ENCODE assay signal across 9 mouse cellular contexts in the genomic region with DNA sequence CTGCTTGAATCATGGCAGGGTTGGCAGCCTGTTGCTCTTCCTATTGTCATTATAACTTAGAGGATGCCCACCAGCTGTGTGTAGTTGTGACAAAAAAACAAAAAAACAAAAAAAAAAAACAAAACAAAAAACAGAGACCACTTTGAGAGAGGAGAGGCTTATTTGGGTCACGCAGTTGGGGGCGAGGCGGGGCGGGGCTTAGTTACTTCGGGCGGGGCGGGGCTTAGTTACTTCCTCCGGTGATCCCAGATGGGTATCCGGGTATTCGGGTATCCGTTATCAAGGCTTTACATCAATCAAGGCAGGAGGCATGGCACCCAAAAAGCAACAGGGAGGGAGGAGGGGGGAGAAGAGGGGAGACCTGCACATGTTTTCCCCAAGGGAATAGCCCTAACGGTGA. TPM values are rescaled to one million over a fixed set of nuclear protein-coding genes. Genes with fewer than 3 reads are reported as not detected.
DNase-seq lines count a peak whose midpoint lies in the region; ATAC-seq and TF ChIP-seq lines count a peak whose summit lies in the region.
"Had no signal": no experiment of that assay in that cellular context is flagged by ENCODE, and none has a peak within 500 bp of the region (broad histone marks: within the 10 kb centered on the region; RNA-seq: fewer than 3 reads in every experiment).

No protein-coding gene starts in this region.

- intact Hi-C loops in heart, postnatal 36 days (cut with DNase I) = no loop called here

- H3K27ac ChIP-seq in heart, embryonic 15.5 days = no peak overlapping the region
- 0 out of 2 replicates have a peak overlapping the region, but pooled peaks have one; percentile 35 for H3K27ac ChIP-seq in embryonic facial prominence, embryonic 15.5 days (replicated peaks)
- H3K27ac ChIP-seq in liver, embryonic 13.5 days = no peak overlapping the region

- no peaks in the 10 kb centered on the region for H3K36me3 ChIP-seq in heart, embryonic 15.5 days
- no peaks in the 10 kb centered on the region for H3K36me3 ChIP-seq in E14TG2a.4 (ENCODE audit: insufficient read depth, low read length)
- H3K36me3 ChIP-seq in embryonic facial prominence, embryonic 15.5 days = no peaks in the 10 kb centered on the region
- H3K36me3 ChIP-seq in liver, embryonic 13.5 days = no peaks in the 10 kb centered on the region

- H3K9me3 ChIP-seq in heart, embryonic 15.5 days (replicated peaks) = no peaks in the 10 kb centered on the region
- H3K9me3 ChIP-seq in E14TG2a.4 (ENCODE audit: low read length) = no peaks in the 10 kb centered on the region
- no peaks in the 10 kb centered on the region for H3K9me3 ChIP-seq in embryonic facial prominence, embryonic 15.5 days (replicated peaks)
- H3K9me3 ChIP-seq in liver, embryonic 13.5 days (replicated peaks) = no peaks in the 10 kb centered on the region

- 24% methylated on average over 12 of the region's 12 CpGs for WGBS in heart, embryonic 15.5 days
- 23% methylated on average over 12 of the region's 12 CpGs for WGBS in embryonic facial prominence, embryonic 15.5 days
- 28% methylated on average over 12 of the region's 12 CpGs for WGBS in liver, embryonic 13.5 days (ENCODE audit: insufficient replicate concordance)

- no peak for DNase-seq in heart, postnatal 36 days
- no peak for DNase-seq in liver, embryonic 13.5 days
- no peak for DNase-seq in c-Kit-positive CD71-positive TER-119-positive erythroid progenitor cells, embryonic 14.5 days (ENCODE audit: low spot score)
- no peak for DNase-seq in thymus, postnatal 36 days
- DNase-seq in cerebellum, adult 11-12 months = no peak
- DNase-seq: gastrocnemius, postnatal 14 days had no signal

- TF ChIP-seq CTCF in E14TG2a.4 (conservative IDR thresholded peaks at IDR 0.05; ENCODE audit: low read length) = no peak

- H3K4me3 ChIP-seq in heart, embryonic 15.5 days = peak overlapping the region; percentile 24
- H3K4me3 ChIP-seq in E14TG2a.4 (replicated peaks; ENCODE audit: low read length) = peak overlapping the region; percentile 39; the same call in 1 of the 2 replicates
- H3K4me3 ChIP-seq in embryonic facial prominence, embryonic 15.5 days (replicated peaks) = peak overlapping the region; percentile 30
- H3K4me3 ChIP-seq in liver, embryonic 13.5 days (replicated peaks) = no peak overlapping the region

- no peaks in the 10 kb centered on the region for H3K27me3 ChIP-seq in heart, embryonic 15.5 days
- H3K27me3 ChIP-seq in E14TG2a.4 (ENCODE audit: insufficient read depth, low read length) = no peaks in the 10 kb centered on the region
- no peaks in the 10 kb centered on the region for H3K27me3 ChIP-seq in embryonic facial prominence, embryonic 15.5 days
- no peaks in the 10 kb centered on the region for H3K27me3 ChIP-seq in liver, embryonic 13.5 days

- peaks cover 19% of the 10 kb centered on the region; the same call in 1 of the 2 replicates for H3K4me1 ChIP-seq in heart, embryonic 15.5 days (replicated peaks)
- peaks cover 13% of the 10 kb centered on the region for H3K4me1 ChIP-seq in E14TG2a.4 (replicated peaks; ENCODE audit: low read depth, low read length)
- H3K4me1 ChIP-seq in embryonic facial prominence, embryonic 15.5 days = peaks cover 18% of the 10 kb centered on the region
- H3K4me1 ChIP-seq in liver, embryonic 13.5 days (replicated peaks) = peaks cover 32% of the 10 kb centered on the region

- ATAC-seq in heart, embryonic 15.5 days (replicated peaks; ENCODE audit: insufficient number of reproducible peaks, insufficient read depth, low FRiP score, low read depth) = no peak
- ATAC-seq in embryonic facial prominence, embryonic 15.5 days (ENCODE audit: insufficient number of reproducible peaks, low FRiP score, low TSS enrichment, low read depth) = no peak
- ATAC-seq in liver, embryonic 13.5 days (ENCODE audit: low read depth) = no peak

- peak overlapping the region; percentile 53 for H3K4me2 ChIP-seq in heart, embryonic 15.5 days
- peak overlapping the region; percentile 47 for H3K4me2 ChIP-seq in embryonic facial prominence, embryonic 15.5 days (replicated peaks)
- H3K4me2 ChIP-seq in liver, embryonic 13.5 days = peak overlapping the region; percentile 21; the same call in 1 of the 2 replicates

- no peak overlapping the region for H3K9ac ChIP-seq in heart, embryonic 15.5 days
- H3K9ac ChIP-seq in embryonic facial prominence, embryonic 15.5 days = 0 out of 2 replicates have a peak overlapping the region, but pooled peaks have one; percentile 15
- H3K9ac ChIP-seq in liver, embryonic 13.5 days = no peak overlapping the region

RNA-seq across cellular contexts. Expression of a gene that starts 46.3 kb away (rescaled TPM):
- 26.9 and 32.4 TPM in 2 replicates for polyA plus RNA-seq in heart, embryonic 15.5 days (2015; fragmentation: Nextera tagmentation; extraction: Ambion mirVana)
- total RNA-seq in heart, postnatal 36 days (2021) = 1 to 10 TPM; 2.4 to 2.7 TPM
- polyA plus RNA-seq in embryonic facial prominence, embryonic 15.5 days (2015; fragmentation: Nextera tagmentation; extraction: Ambion mirVana) = 16.9 and 17.0 TPM in 2 replicates
- polyA plus RNA-seq in liver, embryonic 13.5 days (2015; fragmentation: Nextera tagmentation; extraction: Ambion mirVana) = 7.4 and 7.5 TPM in 2 replicates
